Mouse (Mus musculus) heart, postnatal 0 days (tissue): ENCODE data around the gene Chst15.

Source experiments
- CTCF ChIP-seq: IDR thresholded peaks from 2 replicates; pipeline ENCODE4 v1.5.1; 2016; ENCODE audit warnings: antibody characterized with exemption, control low read depth, low read depth
- EP300 ChIP-seq: IDR thresholded peaks from 2 replicates; pipeline ENCODE4 v1.6.1; 2016; ENCODE audit warnings: antibody characterized with exemption, low read depth

- TF ChIP-seq CTCF (no peak), EP300 (no peak)
These were observed 11.6 kb upstream of the Chst15 start for GRCm38 (mm10) chr7:132328648-132329047.
